ENCODE assay signal across 22 mouse cellular contexts in genomic region chr2:61651640-61652039, GRCm38 (mm10). TPM values are rescaled to one million over a fixed set of nuclear protein-coding genes. Genes with fewer than 3 reads are reported as not detected.
DNase-seq lines count a peak whose midpoint lies in the region; ATAC-seq and TF ChIP-seq lines count a peak whose summit lies in the region.
"Had no signal": no experiment of that assay in that cellular context is flagged by ENCODE, and none has a peak within 500 bp of the region (broad histone marks: within the 10 kb centered on the region; RNA-seq: fewer than 3 reads in every experiment).

No protein-coding gene starts in this region.

- no peak for DNase-seq in forebrain, postnatal 0 days
- DNase-seq in CH12.LX (ENCODE audit: extremely low read depth) (no peak), ES-E14 (ENCODE audit: low read depth, low spot score) (no peak)
- DNase-seq in right cerebral cortex, postnatal 25 days: no peak
- no peak for DNase-seq in frontal cortex, postnatal 36 days (ENCODE audit: low spot score in 2 of 2)
- DNase-seq: adrenal gland, adult 2 months; adrenal gland, adult 8-10 months; adrenal gland, postnatal 10 days; adrenal gland, postnatal 14 days; adrenal gland, postnatal 25 days; adrenal gland, postnatal 36 days; B cell, adult 2 months; cerebellum, adult 11 months; cerebellum, adult 11-12 months; cerebellum, adult 18-20 months; cerebellum, adult 2 months; cerebellum, adult 8-10 months had no signal

- dilution Hi-C loops in CH12.LX (cut with MboI; ENCODE audit: extremely low pct_ligation_motif_present, extremely low pct_unique_long_range_greater_than_20kb, low sequenced_read_pairs): no loop called here

- no peak for TF ChIP-seq POLR2A in CH12.LX (IDR thresholded peaks at IDR 0.05; ENCODE audit: low read depth, low read length)

- ATAC-seq in forebrain, embryonic 15.5 days (replicated peaks): no peak
- no peak for ATAC-seq in forebrain, postnatal 0 days
- ATAC-seq: activated CD4-positive, CD25-positive, alpha-beta regulatory T cell, adult 4 months; CD4-positive, CD25-positive, alpha-beta regulatory T cell, adult 4 months; Patski had no signal

- no peak for TF ChIP-seq CTCF in forebrain, postnatal 0 days (IDR thresholded peaks at IDR 0.05; ENCODE audit: low read depth)
- TF ChIP-seq CTCF in CH12.LX (conservative IDR thresholded peaks at IDR 0.05 in 1 of 2, IDR thresholded peaks at IDR 0.05 in 1 of 2; ENCODE audit: low read depth in 2 of 2, low read length in 2 of 2): no peak

- no peaks in the 10 kb centered on the region for H3K9me3 ChIP-seq in forebrain, embryonic 15.5 days
- H3K9me3 ChIP-seq in forebrain, postnatal 0 days (ENCODE audit: low read length): no peaks in the 10 kb centered on the region
- H3K9me3 ChIP-seq in CH12.LX (replicated peaks; ENCODE audit: low read length) (peaks cover 9% of the 10 kb centered on the region), ES-E14 (ENCODE audit: control insufficient read depth, insufficient read depth, low read depth, low read length) (no peaks in the 10 kb centered on the region)
- H3K9me3 ChIP-seq: G1E had no signal

- H3K27me3 ChIP-seq in forebrain, embryonic 15.5 days: no peaks in the 10 kb centered on the region
- no peaks in the 10 kb centered on the region for H3K27me3 ChIP-seq in forebrain, postnatal 0 days (ENCODE audit: insufficient read depth, low read length)
- no peaks in the 10 kb centered on the region for H3K27me3 ChIP-seq in CH12.LX (replicated peaks)
- H3K27me3 ChIP-seq: Patski had no signal

- H3K9ac ChIP-seq in forebrain, embryonic 15.5 days (replicated peaks): no peak overlapping the region
- H3K9ac ChIP-seq in forebrain, postnatal 0 days: no peak overlapping the region
- H3K9ac ChIP-seq in CH12.LX (ENCODE audit: insufficient read depth, low read depth): no peak overlapping the region
- no peak overlapping the region for H3K9ac ChIP-seq in ES-E14 (ENCODE audit: insufficient read depth, low read depth, low read length, poor library complexity, severe bottlenecking)

- 82% methylated on average over 3 of the region's 3 CpGs for WGBS in forebrain, embryonic 15.5 days
- whole genome bisulfite sequencing in forebrain, postnatal 0 days: 74% methylated on average over 3 of the region's 3 CpGs

- peaks cover 10% of the 10 kb centered on the region for H3K4me1 ChIP-seq in forebrain, embryonic 15.5 days
- H3K4me1 ChIP-seq in forebrain, postnatal 0 days (ENCODE audit: insufficient read depth): no peaks in the 10 kb centered on the region
- H3K4me1 ChIP-seq in CH12.LX (ENCODE audit: control insufficient read depth in 1 of 2, insufficient read depth in 2 of 2) (no peaks in the 10 kb centered on the region), ES-E14 (ENCODE audit: control insufficient read depth in 2 of 2, insufficient read depth in 2 of 2, low read length in 2 of 2, poor library complexity in 1 of 2) (no peaks in the 10 kb centered on the region)

- no peak for TF ChIP-seq EP300 in CH12.LX (IDR thresholded peaks at IDR 0.05; ENCODE audit: low read length)

- TF ChIP-seq RAD21 in CH12.LX (IDR thresholded peaks at IDR 0.05; ENCODE audit: low read depth, low read length): no peak

- H3K79me2 ChIP-seq in CH12.LX (replicated peaks; ENCODE audit: control insufficient read depth, extremely low read depth, insufficient read depth, poor library complexity, severe bottlenecking): peaks cover 4% of the 10 kb centered on the region; the same call in 1 of the 2 replicates

- no peaks in the 10 kb centered on the region for H3K36me3 ChIP-seq in forebrain, embryonic 15.5 days
- H3K36me3 ChIP-seq in forebrain, postnatal 0 days (ENCODE audit: insufficient read depth): no peaks in the 10 kb centered on the region
- H3K36me3 ChIP-seq in CH12.LX (replicated peaks in 1 of 2; ENCODE audit: control insufficient read depth in 1 of 2, insufficient read depth in 1 of 2, low read length in 1 of 2) (peaks cover 59 to 80% of the 10 kb centered on the region in 2 experiments), ES-E14 (ENCODE audit: control insufficient read depth, insufficient read depth, low read length, poor library complexity, severe bottlenecking) (no peaks in the 10 kb centered on the region)

- no peak overlapping the region for H3K4me2 ChIP-seq in forebrain, embryonic 15.5 days (replicated peaks)
- no peak overlapping the region for H3K4me2 ChIP-seq in forebrain, postnatal 0 days (ENCODE audit: low read depth)
- no peak overlapping the region for H3K4me2 ChIP-seq in CH12.LX (ENCODE audit: insufficient read depth, low read depth, poor library complexity, severe bottlenecking)

- in situ Hi-C loops in CH12.LX (cut with MboI; ENCODE audit: low pct_ligation_motif_present, low pct_unique_long_range_greater_than_20kb, low sequenced_read_pairs) (loop anchor here (25.0 kb wide), 1 partner anchor 961 kb away; no protein-coding TSS in a partner anchor), ES-E14 (cut with MboI; ENCODE audit: low sequenced_read_pairs in 2 of 2, unreplicated experiment in 2 of 2) (loop anchor here in 1 of 2 experiments (25.0 kb wide), 1 partner anchor 311 kb away; no protein-coding TSS in a partner anchor)

- H3K27ac ChIP-seq in forebrain, embryonic 15.5 days (replicated peaks): peak overlapping the region; percentile 46; the same call in 1 of the 2 replicates
- H3K27ac ChIP-seq in forebrain, postnatal 0 days (ENCODE audit: low read depth, low read length): no peak overlapping the region
- H3K27ac ChIP-seq in CH12.LX (ENCODE audit: insufficient read depth, low read depth) (no peak overlapping the region), ES-E14 (ENCODE audit: insufficient read depth, low read depth, low read length, poor library complexity, severe bottlenecking) (no peak overlapping the region)

- H3K4me3 ChIP-seq in forebrain, embryonic 15.5 days: no peak overlapping the region
- H3K4me3 ChIP-seq in forebrain, postnatal 0 days (ENCODE audit: low read depth, low read length): no peak overlapping the region
- H3K4me3 ChIP-seq in CH12.LX (replicated peaks in 1 of 3; ENCODE audit: low read depth in 2 of 3, low read length in 2 of 3, poor library complexity in 1 of 3) (no peak overlapping the region), ES-E14 (ENCODE audit: insufficient read depth in 1 of 2, low read depth in 1 of 2, low read length in 2 of 2, poor library complexity in 1 of 2, severe bottlenecking in 1 of 2) (no peak overlapping the region)

TF ChIP-seq in CH12.LX, 34 proteins besides CTCF, POLR2A, EP300 and RAD21:
- TF ChIP-seq ELF1 (IDR thresholded peaks at IDR 0.05; ENCODE audit: low read depth, low read length): no peak
- TF ChIP-seq MAFK (IDR thresholded peaks at IDR 0.05; ENCODE audit: insufficient replicate concordance, low read length): peak; percentile 83

TF ChIP-seq in ES-E14, 5 proteins besides CTCF, POLR2A, EP300 and RAD21:
- TF ChIP-seq MAFK (IDR thresholded peaks at IDR 0.05; ENCODE audit: insufficient read depth, low read depth, low read length): peak; percentile 58
- TF ChIP-seq CHD2 (IDR thresholded peaks at IDR 0.05; ENCODE audit: low read depth, low read length): no peak

RNA-seq across cellular contexts. Expression of gene Psmd14, which starts 59.9 kb away (rescaled TPM):
- polyA plus RNA-seq in forebrain, embryonic 15.5 days (2015; fragmentation: Nextera tagmentation; extraction: Ambion mirVana): 251 and 257 TPM in 2 replicates
- 182 and 195 TPM in 2 replicates for total RNA-seq in forebrain, postnatal 0 days (2014; rRNA removed)
- 243 and 265 TPM in 2 replicates for polyA plus RNA-seq in forebrain, postnatal 0 days (2015; fragmentation: Nextera tagmentation; extraction: Ambion mirVana)
- total RNA-seq in CH12.LX (2012; rRNA removed) (159 and 197 TPM in 2 replicates), CH12.LX (2014; rRNA removed) (418 and 453 TPM in 2 replicates), ES-E14 (2012; rRNA removed) (94.0 and 164 TPM in 2 replicates)
- polyA plus RNA-seq in CH12.LX (2012; ENCODE audit: insufficient read length, low read depth): 228 and 267 TPM in 2 replicates
